Mouse (Mus musculus) myocyte (in vitro differentiated cells): ENCODE results near the gene Esrrb. TPM values are rescaled to one million over a fixed set of nuclear protein-coding genes. Genes with fewer than 3 reads are reported as not detected.

Experiments
- H3K27me3 ChIP-seq: one replicate; pipeline ENCODE4 v1.6.1; 2011; ENCODE audit not compliant: control insufficient read depth, insufficient read depth, insufficient read length
- H3K36me3 ChIP-seq: one replicate; pipeline ENCODE4 v1.6.1; 2011; ENCODE audit not compliant: control insufficient read depth, insufficient read depth
- H3K4me2 ChIP-seq: one replicate; pipeline ENCODE4 v1.6.1; 2011; ENCODE audit warnings: low read depth, control low read depth
- H3K4me3 ChIP-seq: one replicate; pipeline ENCODE4 v1.5.1; 2011; ENCODE audit warnings: mild to moderate bottlenecking, control low read depth, moderate library complexity
- H3K79me2 ChIP-seq: one replicate; pipeline ENCODE4 v1.6.1; 2011; ENCODE audit not compliant: control insufficient read depth, insufficient read depth
- H3ac ChIP-seq: one replicate; pipeline ENCODE4 v1.6.1; 2011; ENCODE audit not compliant: control insufficient read depth, insufficient read length
- CEBPB ChIP-seq: IDR thresholded peaks from 2 replicates; pipeline ENCODE4 v1.6.1; 2011; ENCODE audit warnings: mild to moderate bottlenecking, moderate library complexity; ENCODE audit not compliant: poor library complexity, insufficient read depth, severe bottlenecking
- E2F4 ChIP-seq: IDR thresholded peaks from one replicate; pipeline ENCODE4 v1.6.1; 2011; ENCODE audit warnings: mild to moderate bottlenecking, control low read depth, moderate library complexity; ENCODE audit not compliant: insufficient read depth
- MAX ChIP-seq: IDR thresholded peaks from one replicate; pipeline ENCODE4 v1.6.1; 2011; ENCODE audit warnings: low read depth, mild to moderate bottlenecking, control low read depth
- MYOD1 ChIP-seq, 3 experiments: IDR thresholded peaks; one replicate each; pipeline ENCODE4 v1.6.1; 2011; ENCODE audit warnings: control low read depth in 2 of 3, low read depth in 2 of 3, mild to moderate bottlenecking in 2 of 3, moderate library complexity in 1 of 3; ENCODE audit not compliant: insufficient read length in 2 of 3, control insufficient read depth in 1 of 3
- MYOG ChIP-seq, 3 experiments: IDR thresholded peaks; one replicate each; pipeline ENCODE4 v1.6.1; 2011; ENCODE audit warnings: control low read depth in 2 of 3, low read depth in 2 of 3, mild to moderate bottlenecking in 2 of 3; ENCODE audit not compliant: insufficient read length in 2 of 3, control insufficient read depth in 1 of 3, insufficient read depth in 1 of 3
- POLR2A ChIP-seq: IDR thresholded peaks from one replicate; pipeline ENCODE4 v1.6.1; 2011; ENCODE audit warnings: low read depth, mild to moderate bottlenecking, control low read depth, moderate library complexity; ENCODE audit not compliant: insufficient read length
- POLR2AphosphoS2 ChIP-seq: IDR thresholded peaks from one replicate; pipeline ENCODE4 v1.6.1; 2011; ENCODE audit warnings: low read depth, control low read depth; ENCODE audit not compliant: insufficient read length
- REST ChIP-seq: IDR thresholded peaks from one replicate; pipeline ENCODE4 v1.6.1; 2011; ENCODE audit warnings: mild to moderate bottlenecking, control low read depth, moderate library complexity; ENCODE audit not compliant: insufficient read depth, insufficient read length
- SRF ChIP-seq: IDR thresholded peaks from one replicate; pipeline ENCODE4 v1.6.1; 2011; ENCODE audit warnings: low read depth; ENCODE audit not compliant: control insufficient read depth, insufficient read length
- TCF12 ChIP-seq: IDR thresholded peaks from one replicate; pipeline ENCODE4 v1.6.1; 2011; ENCODE audit warnings: mild to moderate bottlenecking, control low read depth; ENCODE audit not compliant: poor library complexity, insufficient read depth, severe bottlenecking
- TCF3 ChIP-seq: IDR thresholded peaks from one replicate; pipeline ENCODE4 v1.6.1; 2011; ENCODE audit warnings: low read depth, control low read depth; ENCODE audit not compliant: insufficient read length
- USF1 ChIP-seq: IDR thresholded peaks from one replicate; pipeline ENCODE4 v1.6.1; 2011; ENCODE audit warnings: low read depth, mild to moderate bottlenecking, control low read depth, moderate library complexity
- polyA plus RNA-seq: library from polyadenylated mRNA; unstranded; fragments of >200 nt; fragmentation: generic; extraction: Trizol; gene quantifications from one replicate; pipeline ENCODE4 v1.2.1, GENCODE M21; 2012; ENCODE audit warnings: missing spikeins

The Esrrb gene
- polyA plus RNA-seq = 2.3 TPM

DNA sequence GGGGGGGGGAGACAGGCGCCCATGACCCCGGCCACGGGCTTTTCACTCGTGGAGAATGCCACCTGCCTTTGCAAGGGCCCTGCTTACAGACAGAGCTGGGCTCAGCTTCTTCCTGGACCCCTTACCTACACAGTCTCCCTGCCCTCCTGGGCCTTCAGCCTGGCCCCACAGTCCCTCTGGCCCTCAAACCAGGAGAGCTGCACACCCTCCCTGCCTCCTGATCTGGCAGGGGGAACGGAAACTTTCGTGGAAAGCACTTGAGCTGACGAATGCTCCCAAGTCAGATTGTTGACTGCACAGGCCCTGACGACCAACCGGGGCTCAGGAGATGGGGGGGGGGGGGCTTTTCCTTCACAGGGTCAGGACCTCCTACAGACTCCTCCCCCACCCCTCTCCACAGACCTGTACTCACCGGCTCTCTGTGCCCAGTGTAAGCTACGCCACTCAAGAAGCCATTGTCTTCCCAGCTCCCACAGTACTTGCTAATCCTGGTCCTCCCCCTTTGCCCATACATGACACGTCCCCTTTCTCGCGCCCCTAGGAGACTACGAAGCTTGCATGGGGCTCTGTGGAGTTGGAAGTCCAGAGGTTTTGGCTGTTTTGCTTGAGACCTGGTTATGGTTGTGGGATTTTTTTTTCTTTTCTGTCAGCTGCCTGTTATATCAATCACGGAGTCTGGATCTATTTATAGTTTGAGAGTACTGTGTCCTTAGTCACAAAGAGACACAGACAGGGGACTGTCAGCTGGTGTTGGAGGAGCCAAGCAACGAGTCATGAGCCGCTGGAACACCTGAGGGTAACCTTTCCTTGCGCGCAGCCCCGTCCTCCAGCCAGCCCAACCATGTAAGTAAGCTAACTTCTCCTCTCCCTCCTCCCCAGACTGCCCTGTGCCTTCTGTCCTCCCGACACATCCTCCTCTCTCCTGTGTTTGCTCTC, at the start of gene Esrrb:
TSS of gene Esrrb (plus strand) at position 422 of the 936 bp plus-strand sequence.
- H3K27me3 ChIP-seq = peaks cover 3% of the 10 kb centered on the region
- TF ChIP-seq USF1 (no peak), REST (no peak), POLR2AphosphoS2 (no peak), SRF (no peak), CEBPB (no peak), MAX (no peak), MYOD1 (IDR thresholded peaks at IDR 0.05; ENCODE audit: control insufficient read depth in 1 of 3, insufficient read length in 2 of 3, low read depth in 2 of 3) (no peak), TCF3 (no peak), TCF12 (no peak), MYOG (IDR thresholded peaks at IDR 0.05; ENCODE audit: control insufficient read depth in 1 of 3, insufficient read depth in 1 of 3, insufficient read length in 2 of 3, low read depth in 2 of 3) (no peak), POLR2A (no peak), E2F4 (no peak)
- no peaks in the 10 kb centered on the region for H3K79me2 ChIP-seq
- H3K4me3 ChIP-seq = no peak within 1 kb of the TSS
- no peaks in the 10 kb centered on the region for H3K36me3 ChIP-seq
- no peak within 1 kb of the TSS for H3ac ChIP-seq
- H3K4me2 ChIP-seq = no peak within 1 kb of the TSS

GRCm38 (mm10) chr12:86320629-86321028, 40.3 kb upstream of the Esrrb start:
- Histone ChIP-seq H3K4me3 (no peak overlapping the region), H3ac (no peak overlapping the region), H3K79me2 (no peaks in the 10 kb centered on the region), H3K36me3 (no peaks in the 10 kb centered on the region), H3K27me3 (peaks cover 10% of the 10 kb centered on the region), H3K4me2 (no peak overlapping the region)
- TF ChIP-seq USF1 = no peak

- TF ChIP-seq TCF12 (no peak), CEBPB (no peak), MYOG (IDR thresholded peaks at IDR 0.05; ENCODE audit: control insufficient read depth in 1 of 3, insufficient read depth in 1 of 3, insufficient read length in 2 of 3, low read depth in 2 of 3) (no peak), TCF3 (no peak), POLR2AphosphoS2 (no peak), E2F4 (no peak), MYOD1 (IDR thresholded peaks at IDR 0.05; ENCODE audit: control insufficient read depth in 1 of 3, insufficient read length in 2 of 3, low read depth in 2 of 3) (no peak), POLR2A (no peak), USF1 (no peak), REST (no peak), MAX (no peak), SRF (no peak)
- no peaks in the 10 kb centered on the region for H3K79me2 ChIP-seq
- H3K4me3 ChIP-seq = no peak overlapping the region
- no peak overlapping the region for H3ac ChIP-seq
- H3K4me2 ChIP-seq = no peak overlapping the region
- H3K36me3 ChIP-seq = no peaks in the 10 kb centered on the region
- H3K27me3 ChIP-seq = peaks cover 10% of the 10 kb centered on the region
Observed at GRCm38 (mm10) chr12:86324297-86324696, 36.6 kb upstream of the Esrrb start.

- H3K4me2 ChIP-seq = no peak overlapping the region
- H3K27me3 ChIP-seq = peaks cover 16% of the 10 kb centered on the region
- H3ac ChIP-seq = no peak overlapping the region
- no peaks in the 10 kb centered on the region for H3K79me2 ChIP-seq
- H3K4me3 ChIP-seq = no peak overlapping the region
- TF ChIP-seq TCF3 (no peak), MAX (no peak), POLR2AphosphoS2 (no peak)
- H3K36me3 ChIP-seq = no peaks in the 10 kb centered on the region
Observed at GRCm38 (mm10) chr12:86329813-86330212, 31.1 kb upstream of the Esrrb start.

- H3ac ChIP-seq = no peak overlapping the region
- no peak overlapping the region for H3K4me2 ChIP-seq
- no peaks in the 10 kb centered on the region for H3K36me3 ChIP-seq
- TF ChIP-seq MYOG (IDR thresholded peaks at IDR 0.05; ENCODE audit: control insufficient read depth in 1 of 3, insufficient read depth in 1 of 3, insufficient read length in 2 of 3, low read depth in 2 of 3) (no peak), E2F4 (no peak), POLR2AphosphoS2 (no peak), SRF (no peak), TCF3 (no peak), TCF12 (no peak), MYOD1 (IDR thresholded peaks at IDR 0.05; ENCODE audit: control insufficient read depth in 1 of 3, insufficient read length in 2 of 3, low read depth in 2 of 3) (no peak), REST (no peak), MAX (no peak), POLR2A (no peak), CEBPB (no peak), USF1 (no peak)
- peaks cover 16% of the 10 kb centered on the region for H3K27me3 ChIP-seq
- H3K79me2 ChIP-seq = no peaks in the 10 kb centered on the region
- H3K4me3 ChIP-seq = no peak overlapping the region
Observed at GRCm38 (mm10) chr12:86330684-86331083, 30.2 kb upstream of the Esrrb start.
